Mouse (Mus musculus) E14TG2a.4 (cell line): ENCODE measurements around the gene Nebl.

Experiments
- CTCF ChIP-seq: conservative IDR thresholded peaks from 2 replicates; pipeline ENCODE4 v1.5.1; 2014; ENCODE audit warnings: low read length
- NANOG ChIP-seq: IDR thresholded peaks from 2 replicates; pipeline ENCODE4 v1.6.1; 2014; ENCODE audit warnings: borderline replicate concordance, low read length, mixed read lengths
- POU5F1 ChIP-seq: IDR thresholded peaks from 2 replicates; pipeline ENCODE4 v1.6.1; 2014; ENCODE audit warnings: low read length, borderline replicate concordance

DNA sequence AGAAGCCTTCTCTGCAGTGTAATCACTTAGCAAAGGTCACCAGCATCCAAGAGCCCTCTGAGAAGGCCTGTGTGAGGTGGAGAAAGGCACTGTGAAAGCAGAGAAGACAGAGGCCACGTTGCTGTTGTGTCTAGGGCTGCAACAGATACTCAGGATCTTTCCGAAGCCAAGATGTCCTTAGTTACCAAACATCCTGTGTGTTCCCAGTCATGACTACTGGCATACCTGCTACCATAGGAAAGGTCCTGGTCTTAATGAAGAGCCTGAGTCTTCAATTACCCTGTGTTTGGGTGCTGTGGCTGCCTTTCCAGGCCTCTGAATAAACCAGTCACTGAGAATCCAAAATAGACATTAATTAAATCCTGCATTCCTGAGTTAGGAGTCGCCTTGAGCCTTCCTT lies 81.5 kb downstream of the Nebl start:
- TF ChIP-seq CTCF (no peak), NANOG (no peak), POU5F1 (no peak)
